Mouse (Mus musculus): ENCODE data around the gene Ptprd. TPM values are rescaled to one million over a fixed set of nuclear protein-coding genes. Genes with fewer than 3 reads are reported as not detected.

The Ptprd gene
- total and polyA plus RNA-seq, 3 experiments, result not detected

- TF ChIP-seq MXI1 (IDR thresholded peaks at IDR 0.05; ENCODE audit: low read depth, low read length), result no peak
- TF ChIP-seq EP300 (IDR thresholded peaks at IDR 0.05; ENCODE audit: low read depth in 1 of 2, low read length in 2 of 2), result no peak
- no peak for TF ChIP-seq RCOR1 (IDR thresholded peaks at IDR 0.05; ENCODE audit: low read depth, low read length)
- no peak for TF ChIP-seq JUND (IDR thresholded peaks at IDR 0.05; ENCODE audit: low read depth, low read length)
- TF ChIP-seq MYB (IDR thresholded peaks at IDR 0.05; ENCODE audit: low read depth, low read length), result no peak
- no peak for TF ChIP-seq ZKSCAN1 (IDR thresholded peaks at IDR 0.05; ENCODE audit: low read depth, low read length)
- TF ChIP-seq SMC3 (IDR thresholded peaks at IDR 0.05; ENCODE audit: low read depth, low read length), result no peak
- no peak for TF ChIP-seq ZC3H11A (IDR thresholded peaks at IDR 0.05; ENCODE audit: low read depth, low read length)
- TF ChIP-seq ETS1 (IDR thresholded peaks at IDR 0.05; ENCODE audit: low read depth, low read length), result no peak
- no peak for TF ChIP-seq BHLHE40 (IDR thresholded peaks at IDR 0.05; ENCODE audit: borderline replicate concordance, low read depth, low read length)
- H3K36me3 ChIP-seq (ENCODE audit: control insufficient read depth in 1 of 2, insufficient read depth in 2 of 2, low read length in 2 of 2), result no peaks in the 10 kb centered on the region
- no peaks in the 10 kb centered on the region for H3K9me3 ChIP-seq (replicated peaks; ENCODE audit: insufficient read depth, low read length)
- no peaks in the 10 kb centered on the region for H3K79me2 ChIP-seq (ENCODE audit: control insufficient read depth, insufficient read depth, low read length, poor library complexity)
- H3K27me3 ChIP-seq (ENCODE audit: control insufficient read depth in 1 of 2, insufficient read depth in 2 of 2, low read length in 2 of 2), result no peaks in the 10 kb centered on the region
- DNase-seq (ENCODE audit: low read depth, low spot score), result no peak
- no peak overlapping the region for H3K4me3 ChIP-seq (ENCODE audit: control insufficient read depth in 1 of 2, insufficient read depth in 1 of 2, low read depth in 2 of 2, low read length in 2 of 2)
- H3K4me1 ChIP-seq (ENCODE audit: control insufficient read depth in 1 of 2, insufficient read depth in 2 of 2, low read length in 2 of 2), result no peaks in the 10 kb centered on the region
- no peak overlapping the region for H3K27ac ChIP-seq (ENCODE audit: control insufficient read depth, low read depth, low read length)
- H3K9ac ChIP-seq (ENCODE audit: control insufficient read depth, low read depth, low read length, poor library complexity, severe bottlenecking), result no peak overlapping the region
These were observed 2121.9 kb downstream of the Ptprd start for GRCm38 (mm10) chr4:76089866-76090265.

DNA sequence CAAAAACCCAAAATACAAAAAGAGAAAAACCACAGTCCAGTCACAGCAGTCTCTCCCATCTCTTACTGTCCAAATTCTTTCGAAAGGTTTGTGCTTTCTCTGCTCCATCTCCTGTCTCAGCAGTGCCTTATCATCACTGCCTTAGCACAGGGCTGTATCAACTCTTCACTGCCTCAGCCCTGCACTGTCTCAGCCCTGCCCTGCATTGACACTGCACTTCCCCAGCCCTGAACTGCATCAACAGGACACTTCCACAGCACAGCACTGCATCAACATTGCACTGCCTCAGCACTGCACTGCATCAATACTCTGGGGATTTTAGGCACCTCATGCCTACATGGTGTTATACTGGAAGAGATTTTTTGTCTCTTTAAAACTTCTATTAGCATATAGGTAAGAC, 2135.7 kb downstream of the Ptprd start:
- TF ChIP-seq BHLHE40 (IDR thresholded peaks at IDR 0.05; ENCODE audit: borderline replicate concordance, low read depth, low read length) (no peak), RAD21 (IDR thresholded peaks at IDR 0.05; ENCODE audit: low read depth, low read length) (no peak), MYB (IDR thresholded peaks at IDR 0.05; ENCODE audit: low read depth, low read length) (no peak), MXI1 (IDR thresholded peaks at IDR 0.05; ENCODE audit: low read depth, low read length) (no peak), ZNF384 (IDR thresholded peaks at IDR 0.05; ENCODE audit: low read depth, low read length) (no peak), KAT2A (conservative IDR thresholded peaks at IDR 0.05; ENCODE audit: low read depth, low read length) (no peak), UBTF (IDR thresholded peaks at IDR 0.05; ENCODE audit: borderline replicate concordance, insufficient read depth, low read depth, low read length) (no peak), HCFC1 (IDR thresholded peaks at IDR 0.05; ENCODE audit: low read depth, low read length) (no peak), POLR2AphosphoS5 (IDR thresholded peaks at IDR 0.05; ENCODE audit: borderline replicate concordance, low read depth, low read length) (no peak), POLR2A (IDR thresholded peaks at IDR 0.05; ENCODE audit: control insufficient read depth in 1 of 2, insufficient read depth in 1 of 2, low read depth in 1 of 2, low read length in 2 of 2, poor library complexity in 1 of 2) (no peak), MAFK (IDR thresholded peaks at IDR 0.05; ENCODE audit: borderline replicate concordance, low read depth, low read length) (no peak), SIN3A (IDR thresholded peaks at IDR 0.05; ENCODE audit: low read length) (no peak), ZMIZ1 (IDR thresholded peaks at IDR 0.05; ENCODE audit: low read depth, low read length) (no peak)
- Histone ChIP-seq H3K4me3 (ENCODE audit: control insufficient read depth in 1 of 2, insufficient read depth in 1 of 2, low read depth in 2 of 2, low read length in 2 of 2) (no peak overlapping the region), H3K27me3 (ENCODE audit: control insufficient read depth in 1 of 2, insufficient read depth in 2 of 2, low read length in 2 of 2) (no peaks in the 10 kb centered on the region)

More for the DNA sequence above, 2135.7 kb downstream of the Ptprd start:
- no peaks in the 10 kb centered on the region for H3K4me1 ChIP-seq (ENCODE audit: control insufficient read depth in 1 of 2, insufficient read depth in 2 of 2, low read length in 2 of 2)
- no peak for DNase-seq (ENCODE audit: low read depth, low spot score)
- H3K36me3 ChIP-seq (ENCODE audit: control insufficient read depth in 1 of 2, insufficient read depth in 2 of 2, low read length in 2 of 2), result no peaks in the 10 kb centered on the region
- no peak overlapping the region for H3K27ac ChIP-seq (ENCODE audit: control insufficient read depth, low read depth, low read length)
- H3K9ac ChIP-seq (ENCODE audit: control insufficient read depth, low read depth, low read length, poor library complexity, severe bottlenecking), result no peak overlapping the region
- no peaks in the 10 kb centered on the region for H3K9me3 ChIP-seq (replicated peaks; ENCODE audit: insufficient read depth, low read length)
- H3K79me2 ChIP-seq (ENCODE audit: control insufficient read depth, insufficient read depth, low read length, poor library complexity), result no peaks in the 10 kb centered on the region

Data from MEL (cell line).